Mouse (Mus musculus) forebrain, embryonic 11.5 days (tissue): Measurements from ENCODE around the gene Habp2. TPM values are rescaled to one million over a fixed set of nuclear protein-coding genes. Genes with fewer than 3 reads are reported as not detected.

Source experiments
- ATAC-seq: fragments of 200-750 bp; cut with Nextera tagmentation; replicated peaks from 2 replicates; pipeline ENCODE4 v1.8.0; 2017; ENCODE audit warnings: moderate TSS enrichment; ENCODE audit not compliant: low FRiP score
- DNase-seq: peaks from one replicate; pipeline ENCODE4 v3.0.0-alpha.2; 2017; ENCODE audit warnings: low spot score
- H3K27ac ChIP-seq: fragments of 300-500 bp; sonication (generic); 2 replicates; pipeline ENCODE4 v1.5.1; 2014; ENCODE audit warnings: low read depth, low read length
- H3K27me3 ChIP-seq: fragments of 300-500 bp; sonication (generic); 2 replicates; pipeline ENCODE4 v1.6.1; 2014; ENCODE audit warnings: mild to moderate bottlenecking, low read length, mixed read lengths; ENCODE audit not compliant: control insufficient read depth, insufficient read depth
- H3K36me3 ChIP-seq: fragments of 300-500 bp; sonication (generic); 2 replicates; pipeline ENCODE4 v1.6.1; 2014; ENCODE audit warnings: mild to moderate bottlenecking, low read length, moderate library complexity, mixed read lengths; ENCODE audit not compliant: control insufficient read depth, insufficient read depth
- H3K4me1 ChIP-seq: fragments of 300-500 bp; sonication (generic); replicated peaks from 2 replicates; pipeline ENCODE4 v1.6.1; 2014; ENCODE audit warnings: low read length, mixed read lengths; ENCODE audit not compliant: control insufficient read depth, insufficient read depth
- H3K4me2 ChIP-seq: fragments of 300-500 bp; sonication (generic); 2 replicates; pipeline ENCODE4 v1.6.1; 2014; ENCODE audit warnings: low read depth, mild to moderate bottlenecking, low read length, moderate library complexity, mixed read lengths; ENCODE audit not compliant: severe bottlenecking
- H3K4me3 ChIP-seq: fragments of 300-500 bp; sonication (generic); 2 replicates; pipeline ENCODE4 v1.5.1; 2014; ENCODE audit warnings: low read depth, low read length
- H3K9ac ChIP-seq: fragments of 300-500 bp; sonication (generic); 2 replicates; pipeline ENCODE4 v1.6.1; 2014; ENCODE audit warnings: low read length
- H3K9me3 ChIP-seq: fragments of 300-500 bp; sonication (generic); 2 replicates; pipeline ENCODE4 v1.6.1; 2016; ENCODE audit warnings: low read length, mixed read lengths; ENCODE audit not compliant: control insufficient read depth
- WGBS: fragments of 180-500 bp; shearing (Covaris S2); extraction: QIAGEN DNeasy Blood & Tissue Kit; methylation state at CpG from one replicate; pipeline ENCODE4 v1.1.7; 2014; 5-methylcytosine and 5-hydroxymethylcytosine counted together
- polyA plus RNA-seq: library from polyadenylated mRNA; unstranded; fragments of >200 nt; fragmentation: Nextera tagmentation; extraction: Ambion mirVana; gene quantifications from 2 replicates; pipeline ENCODE4 v1.2.1, GENCODE M21; 2014

Gene Habp2
- polyA plus RNA-seq, 1 experiment from 2014 or later = not detected

GRCm38 (mm10) chr19:56263696-56264095 is 23.2 kb upstream of the Habp2 start:
- Histone ChIP-seq H3K4me2 (no peak overlapping the region), H3K4me1 (no peaks in the 10 kb centered on the region), H3K9ac (no peak overlapping the region), H3K4me3 (no peak overlapping the region), H3K27ac (no peak overlapping the region), H3K36me3 (no peaks in the 10 kb centered on the region), H3K27me3 (no peaks in the 10 kb centered on the region), H3K9me3 (no peaks in the 10 kb centered on the region)
- 79% methylated on average over 14 of the region's 14 CpGs for WGBS
- no peak for DNase-seq
- ATAC-seq = no peak

GRCm38 (mm10) chr19:56264175-56264574 is 22.8 kb upstream of the Habp2 start:
- no peak overlapping the region for H3K9ac ChIP-seq
- no peaks in the 10 kb centered on the region for H3K9me3 ChIP-seq
- no peaks in the 10 kb centered on the region for H3K36me3 ChIP-seq
- H3K4me2 ChIP-seq = no peak overlapping the region
- H3K27ac ChIP-seq = no peak overlapping the region
- H3K4me3 ChIP-seq = no peak overlapping the region
- ATAC-seq (no peak), DNase-seq (no peak)
- WGBS = 75% methylated on average over 4 of the region's 4 CpGs
- H3K4me1 ChIP-seq = no peaks in the 10 kb centered on the region
- H3K27me3 ChIP-seq = no peaks in the 10 kb centered on the region

- H3K27ac ChIP-seq = no peak overlapping the region
- no peak overlapping the region for H3K4me2 ChIP-seq
- DNase-seq (no peak), ATAC-seq (no peak)
- no peaks in the 10 kb centered on the region for H3K36me3 ChIP-seq
- no peak overlapping the region for H3K4me3 ChIP-seq
- WGBS = 74% methylated on average over 5 of the region's 5 CpGs
- H3K9ac ChIP-seq = no peak overlapping the region
- H3K27me3 ChIP-seq = no peaks in the 10 kb centered on the region
- H3K9me3 ChIP-seq = no peaks in the 10 kb centered on the region
- no peaks in the 10 kb centered on the region for H3K4me1 ChIP-seq
These were observed 21.8 kb upstream of the Habp2 start for GRCm38 (mm10) chr19:56265149-56265548.

- WGBS = 87% methylated on average over 8 of the region's 8 CpGs
- Histone ChIP-seq H3K4me1 (no peaks in the 10 kb centered on the region), H3K4me2 (no peak overlapping the region), H3K4me3 (no peak overlapping the region), H3K9me3 (no peaks in the 10 kb centered on the region), H3K36me3 (no peaks in the 10 kb centered on the region), H3K27ac (no peak overlapping the region), H3K9ac (no peak overlapping the region), H3K27me3 (no peaks in the 10 kb centered on the region)
- DNase-seq (no peak), ATAC-seq (no peak)
These were observed 14.9 kb upstream of the Habp2 start for GRCm38 (mm10) chr19:56272081-56272480.

GRCm38 (mm10) chr19:56277140-56277804 is 9.7 kb upstream of the Habp2 start:
- Histone ChIP-seq H3K9ac (no peak overlapping the region), H3K4me1 (no peaks in the 10 kb centered on the region), H3K27me3 (no peaks in the 10 kb centered on the region), H3K27ac (no peak overlapping the region), H3K4me3 (no peak overlapping the region), H3K9me3 (no peaks in the 10 kb centered on the region), H3K36me3 (no peaks in the 10 kb centered on the region), H3K4me2 (no peak overlapping the region)
- DNase-seq (no peak), ATAC-seq (no peak)
- 47% methylated on average over 3 of the region's 3 CpGs for WGBS

GRCm38 (mm10) chr19:56277951-56278350 is 9.0 kb upstream of the Habp2 start:
- WGBS = 89% methylated on average over 4 of the region's 4 CpGs
- H3K4me2 ChIP-seq = no peak overlapping the region

GRCm38 (mm10) chr19:56278366-56278765 is 8.6 kb upstream of the Habp2 start:
- Histone ChIP-seq H3K27me3 (no peaks in the 10 kb centered on the region), H3K4me3 (no peak overlapping the region), H3K4me2 (no peak overlapping the region), H3K36me3 (no peaks in the 10 kb centered on the region), H3K4me1 (no peaks in the 10 kb centered on the region), H3K9me3 (no peaks in the 10 kb centered on the region), H3K27ac (no peak overlapping the region), H3K9ac (no peak overlapping the region)
- WGBS = 81% methylated on average over 11 of the region's 11 CpGs
- no peak for ATAC-seq
- DNase-seq = no peak

More at GRCm38 (mm10) chr19:56277951-56278350, 9.0 kb upstream of the Habp2 start:
- DNase-seq = no peak
- no peaks in the 10 kb centered on the region for H3K36me3 ChIP-seq
- no peaks in the 10 kb centered on the region for H3K27me3 ChIP-seq
- no peaks in the 10 kb centered on the region for H3K9me3 ChIP-seq
- H3K4me3 ChIP-seq = no peak overlapping the region
- no peaks in the 10 kb centered on the region for H3K4me1 ChIP-seq
- no peak for ATAC-seq
- H3K9ac ChIP-seq = no peak overlapping the region
- H3K27ac ChIP-seq = no peak overlapping the region

- Histone ChIP-seq H3K27me3 (no peaks in the 10 kb centered on the region), H3K36me3 (no peaks in the 10 kb centered on the region), H3K4me2 (no peak overlapping the region), H3K9me3 (no peaks in the 10 kb centered on the region), H3K9ac (no peak overlapping the region), H3K4me1 (no peaks in the 10 kb centered on the region), H3K4me3 (no peak overlapping the region), H3K27ac (no peak overlapping the region)
- 79% methylated on average over 4 of the region's 4 CpGs for WGBS
- DNase-seq = no peak
- no peak for ATAC-seq
These were observed 1.7 kb upstream of the Habp2 start for GRCm38 (mm10) chr19:56285222-56285621.
